Mouse (Mus musculus) heart, postnatal 0 days (tissue): ENCODE measurements at regions not wholly inside any gene's neighbourhood (a gene's known extent, or its start where the extent isn't known, plus 50 kb on each side); places are given as distances from the start of the nearest gene placed in this dataset.

Experiments used
- CTCF ChIP-seq: IDR thresholded peaks from 2 replicates; pipeline ENCODE4 v1.5.1; 2016; ENCODE audit warnings: antibody characterized with exemption, control low read depth, low read depth
- EP300 ChIP-seq: IDR thresholded peaks from 2 replicates; pipeline ENCODE4 v1.6.1; 2016; ENCODE audit warnings: antibody characterized with exemption, low read depth

GRCm38 (mm10) chr7:145102216-145102615 is 105.7 kb downstream of the 1810010D01Rik start:
- TF ChIP-seq EP300 (no peak), CTCF (no peak)
